2 mouse cellular contexts compared by ENCODE assay signal in the genomic region with DNA sequence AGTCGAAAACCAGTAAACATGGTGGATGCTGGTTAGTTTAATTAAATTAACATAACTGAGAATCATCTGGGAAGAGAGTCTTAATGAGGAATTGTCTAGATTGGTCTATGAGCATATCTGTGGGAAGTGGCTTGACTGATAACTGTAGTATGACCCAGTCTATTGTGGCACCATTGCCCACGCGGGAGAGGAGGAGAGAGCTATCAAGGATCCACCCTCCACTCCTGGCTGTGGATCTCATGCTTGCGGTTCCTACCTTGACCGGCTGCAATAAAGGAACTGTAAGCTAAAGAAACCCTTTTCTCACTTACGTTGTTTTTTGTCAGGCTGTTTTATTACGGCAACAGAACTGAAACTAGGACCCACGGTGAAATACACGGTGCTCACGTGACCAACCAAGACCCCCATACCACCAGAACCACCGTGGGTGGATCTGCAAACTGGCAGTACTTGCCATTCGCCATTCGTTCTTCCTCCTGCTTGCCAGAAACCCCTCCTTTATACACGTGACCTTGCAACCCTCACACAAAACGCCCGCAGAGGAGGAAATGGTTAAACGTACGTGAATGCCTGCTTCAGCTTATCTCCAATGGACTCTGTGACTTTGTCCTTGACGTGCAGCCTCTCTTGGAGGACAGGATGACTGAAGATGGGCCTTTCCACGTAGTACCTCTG.
A peak's percentile ranks its signal among the peaks of the same experiment; 100 is the strongest.
TF ChIP-seq lines count a peak whose summit lies in the region.

No protein-coding gene starts in this region.

TF ChIP-seq in CH12.LX, 34 proteins besides CTCF, POLR2A, EP300 and RAD21 (continued from another document):
- TF ChIP-seq JUN (IDR thresholded peaks at IDR 0.05; ENCODE audit: insufficient read depth, low read depth, low read length) (no peak), GABPA (IDR thresholded peaks at IDR 0.05; ENCODE audit: insufficient replicate concordance, low read depth, low read length) (no peak), ZKSCAN1 (IDR thresholded peaks at IDR 0.05; ENCODE audit: borderline replicate concordance, low read depth, low read length) (no peak), UBTF (IDR thresholded peaks at IDR 0.05; ENCODE audit: low read depth, low read length) (no peak), USF1 (IDR thresholded peaks at IDR 0.05; ENCODE audit: low read depth, low read length) (peak; percentile 69), ELF1 (IDR thresholded peaks at IDR 0.05; ENCODE audit: low read depth, low read length) (no peak), HCFC1 (IDR thresholded peaks at IDR 0.05; ENCODE audit: low read depth, low read length) (no peak), JUND (conservative IDR thresholded peaks at IDR 0.05; ENCODE audit: low read depth, low read length) (no peak), NELFE (IDR thresholded peaks at IDR 0.05; ENCODE audit: low read depth, low read length) (no peak), KAT2A (IDR thresholded peaks at IDR 0.05; ENCODE audit: insufficient replicate concordance, low read length) (no peak), MEF2A (IDR thresholded peaks at IDR 0.05; ENCODE audit: borderline replicate concordance, low read depth, low read length) (no peak), BHLHE40 (IDR thresholded peaks at IDR 0.05; ENCODE audit: low read depth, low read length) (peak; percentile 93), MXI1 (IDR thresholded peaks at IDR 0.05; ENCODE audit: low read depth, low read length) (0 out of 2 replicates have a peak, but pooled peaks have one; percentile 28), NRF1 (IDR thresholded peaks at IDR 0.05; ENCODE audit: low read depth, low read length) (no peak), ZNF384 (IDR thresholded peaks at IDR 0.05; ENCODE audit: low read depth, low read length) (no peak), SIN3A (IDR thresholded peaks at IDR 0.05; ENCODE audit: low read length) (no peak), TCF12 (IDR thresholded peaks at IDR 0.05; ENCODE audit: low read depth, low read length) (0 out of 2 replicates have a peak, but pooled peaks have one; percentile 16), IRF4 (IDR thresholded peaks at IDR 0.05; ENCODE audit: low read depth, low read length) (no peak), MYC (IDR thresholded peaks at IDR 0.05; ENCODE audit: low read depth, low read length) (0 out of 2 replicates have a peak, but pooled peaks have one; percentile 13), CHD2 (IDR thresholded peaks at IDR 0.05; ENCODE audit: low read length) (no peak), ZC3H11A (IDR thresholded peaks at IDR 0.05; ENCODE audit: low read depth, low read length) (no peak), USF2 (conservative IDR thresholded peaks at IDR 0.05; ENCODE audit: low read depth, low read length) (peak; percentile 49), ZMIZ1 (IDR thresholded peaks at IDR 0.05; ENCODE audit: low read depth, low read length) (no peak), E2F4 (IDR thresholded peaks at IDR 0.05; ENCODE audit: insufficient replicate concordance, low read depth, low read length) (no peak), MAX (IDR thresholded peaks at IDR 0.05; ENCODE audit: low read length) (peak; percentile 31; the same call in 1 of the 2 replicates), MAZ (IDR thresholded peaks at IDR 0.05; ENCODE audit: low read depth, low read length) (no peak), MAFK (IDR thresholded peaks at IDR 0.05; ENCODE audit: insufficient replicate concordance, low read length) (no peak), CHD1 (IDR thresholded peaks at IDR 0.05; ENCODE audit: low read depth, low read length) (no peak), PAX5 (IDR thresholded peaks at IDR 0.05; ENCODE audit: low read length) (no peak), POLR2AphosphoS2 (IDR thresholded peaks at IDR 0.05; ENCODE audit: low read depth, low read length) (no peak), TBP (conservative IDR thresholded peaks at IDR 0.05; ENCODE audit: low read depth, low read length) (0 out of 2 replicates have a peak, but pooled peaks have one; percentile 26), SMC3 (IDR thresholded peaks at IDR 0.05; ENCODE audit: low read depth, low read length) (no peak), ETS1 (conservative IDR thresholded peaks at IDR 0.05; ENCODE audit: low read depth, low read length) (no peak)
TF ChIP-seq in CH12.LX: peak in this region for 8.

TF ChIP-seq in MEL, 35 proteins besides CTCF, POLR2A, EP300 and RAD21 (continued from another document):
- TF ChIP-seq CHD1 (IDR thresholded peaks at IDR 0.05; ENCODE audit: low read depth, low read length) (no peak), MYC (IDR thresholded peaks at IDR 0.05; ENCODE audit: low read depth, low read length) (no peak), TBP (IDR thresholded peaks at IDR 0.05; ENCODE audit: low read depth, low read length) (peak; percentile 49; the same call in 1 of the 2 replicates), POLR2AphosphoS5 (IDR thresholded peaks at IDR 0.05; ENCODE audit: borderline replicate concordance, low read depth, low read length) (no peak), SMC3 (IDR thresholded peaks at IDR 0.05; ENCODE audit: low read depth, low read length) (no peak), KAT2A (conservative IDR thresholded peaks at IDR 0.05; ENCODE audit: low read depth, low read length) (no peak), MXI1 (IDR thresholded peaks at IDR 0.05; ENCODE audit: low read depth, low read length) (peak; percentile 49; the same call in 1 of the 2 replicates), TAL1 (IDR thresholded peaks at IDR 0.05; ENCODE audit: low read length) (no peak), CHD2 (IDR thresholded peaks at IDR 0.05; ENCODE audit: low read length) (no peak), ZC3H11A (IDR thresholded peaks at IDR 0.05; ENCODE audit: low read depth, low read length) (no peak), E2F4 (IDR thresholded peaks at IDR 0.05; ENCODE audit: borderline replicate concordance, low read depth, low read length) (no peak), GABPA (IDR thresholded peaks at IDR 0.05; ENCODE audit: low read depth, low read length) (no peak), USF2 (IDR thresholded peaks at IDR 0.05; ENCODE audit: borderline replicate concordance in 1 of 2, insufficient read depth in 1 of 2, low read depth in 1 of 2, low read length in 2 of 2) (peak in 1 of 2 experiments; percentile 52; a peak in 1 of 4 replicates), SIN3A (IDR thresholded peaks at IDR 0.05; ENCODE audit: low read length) (no peak), POLR2AphosphoS2 (IDR thresholded peaks at IDR 0.05; ENCODE audit: low read length) (no peak), MAX (IDR thresholded peaks at IDR 0.05; ENCODE audit: low read length) (peak; percentile 56; the same call in 1 of the 2 replicates), MAFK (IDR thresholded peaks at IDR 0.05; ENCODE audit: borderline replicate concordance, low read depth, low read length) (no peak), GATA1 (IDR thresholded peaks at IDR 0.05; ENCODE audit: low read depth, low read length) (0 out of 2 replicates have a peak, but pooled peaks have one; percentile 6), ELF1 (IDR thresholded peaks at IDR 0.05; ENCODE audit: low read depth, low read length) (no peak), JUND (IDR thresholded peaks at IDR 0.05; ENCODE audit: low read depth, low read length) (no peak), UBTF (IDR thresholded peaks at IDR 0.05; ENCODE audit: borderline replicate concordance, insufficient read depth, low read depth, low read length) (no peak), NELFE (IDR thresholded peaks at IDR 0.05; ENCODE audit: low read depth, low read length) (no peak; the same call in 1 of the 2 replicates), MEF2A (IDR thresholded peaks at IDR 0.05; ENCODE audit: extremely low read depth, insufficient replicate concordance, low read depth, low read length, poor library complexity, severe bottlenecking) (no peak), ZKSCAN1 (IDR thresholded peaks at IDR 0.05; ENCODE audit: low read depth, low read length) (no peak), HCFC1 (IDR thresholded peaks at IDR 0.05; ENCODE audit: low read depth, low read length) (no peak), MAZ (IDR thresholded peaks at IDR 0.05; ENCODE audit: low read depth, low read length) (no peak), USF1 (IDR thresholded peaks at IDR 0.05; ENCODE audit: low read depth, low read length) (peak; percentile 88), MYB (IDR thresholded peaks at IDR 0.05; ENCODE audit: low read depth, low read length) (no peak), NRF1 (IDR thresholded peaks at IDR 0.05; ENCODE audit: insufficient read depth, low read depth, low read length, poor library complexity, severe bottlenecking) (no peak), ZMIZ1 (IDR thresholded peaks at IDR 0.05; ENCODE audit: low read depth, low read length) (peak; percentile 48; the same call in 1 of the 2 replicates), RCOR1 (IDR thresholded peaks at IDR 0.05; ENCODE audit: low read depth, low read length) (no peak), TCF12 (IDR thresholded peaks at IDR 0.05; ENCODE audit: low read depth, low read length) (no peak), ZNF384 (IDR thresholded peaks at IDR 0.05; ENCODE audit: low read depth, low read length) (no peak), BHLHE40 (IDR thresholded peaks at IDR 0.05; ENCODE audit: borderline replicate concordance, low read depth, low read length) (peak; percentile 75; the same call in 1 of the 2 replicates)
TF ChIP-seq in MEL: peak in this region for 8.
